ENCODE assay signal across 16 mouse cellular contexts in the genomic region with DNA sequence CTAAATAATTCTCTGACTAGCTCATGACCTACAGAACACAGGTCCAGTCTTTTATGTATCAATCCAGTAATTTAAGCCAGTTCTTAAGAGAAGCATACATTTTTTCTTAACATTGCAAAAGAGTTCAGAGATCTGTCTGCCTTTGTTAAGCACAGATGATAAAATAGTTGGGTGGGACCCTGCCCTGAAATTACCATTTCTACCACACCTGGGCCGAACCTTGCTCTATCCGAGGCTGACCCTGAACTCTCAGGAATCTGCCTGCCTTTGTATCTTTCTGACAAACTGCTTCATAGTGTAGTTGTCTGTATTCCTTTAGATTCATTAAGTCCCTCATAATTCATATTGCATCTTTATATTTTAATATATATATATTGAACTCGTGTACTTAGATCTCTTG.
"Had no signal": no experiment of that assay in that cellular context is flagged by ENCODE, and none has a peak within 500 bp of the region (broad histone marks: within the 10 kb centered on the region; RNA-seq: fewer than 3 reads in every experiment).

No protein-coding gene starts in this region.

- H3K27ac ChIP-seq: lung, embryonic 15.5 days; macrophage; midbrain, embryonic 13.5 days; midbrain, embryonic 15.5 days; neural tube, embryonic 12.5 days; stomach, embryonic 15.5 days; stomach, postnatal 0 days had no signal

- H3K4me3 ChIP-seq: lung, embryonic 15.5 days; megakaryocyte, embryonic 14.5 days; midbrain, embryonic 13.5 days; midbrain, embryonic 15.5 days; neural tube, embryonic 12.5 days; stomach, embryonic 15.5 days had no signal

- H3K9ac ChIP-seq: lung, embryonic 15.5 days; midbrain, embryonic 13.5 days; midbrain, embryonic 15.5 days; neural tube, embryonic 12.5 days; stomach, embryonic 15.5 days had no signal

- H3K9me3 ChIP-seq: lung, embryonic 15.5 days; midbrain, embryonic 15.5 days; neural tube, embryonic 12.5 days; stomach, embryonic 15.5 days had no signal

- ATAC-seq: lung, postnatal 0 days; midbrain, embryonic 13.5 days; midbrain, embryonic 15.5 days had no signal

- H3K27me3 ChIP-seq: lung, embryonic 15.5 days; megakaryocyte, embryonic 14.5 days; midbrain, embryonic 13.5 days; midbrain, embryonic 15.5 days; neural tube, embryonic 12.5 days; stomach, embryonic 15.5 days had no signal

- H3K4me1 ChIP-seq: lung, embryonic 15.5 days; midbrain, embryonic 13.5 days; midbrain, embryonic 15.5 days; neural tube, embryonic 12.5 days; stomach, embryonic 15.5 days had no signal

- DNase-seq: lung, postnatal 14 days; lung, postnatal 36 days; right cerebral cortex, postnatal 14 days; thymus, adult 2 months; thymus, postnatal 25 days; thymus, postnatal 4 days had no signal

- H3K36me3 ChIP-seq: midbrain, embryonic 13.5 days; midbrain, embryonic 15.5 days; neural tube, embryonic 12.5 days had no signal

- H3K4me2 ChIP-seq: lung, embryonic 15.5 days; midbrain, embryonic 11.5 days; midbrain, embryonic 13.5 days; midbrain, embryonic 15.5 days; neural tube, embryonic 12.5 days; stomach, embryonic 15.5 days had no signal
